Mouse (Mus musculus) thymus, postnatal 14 days (tissue): Measurements from ENCODE around the gene Ncoa6.

Source experiments
- DNase-seq: peaks from one replicate; pipeline ENCODE4 v3.0.0; 2021

Ncoa6 gene

GRCm38 (mm10) chr2:155420911-155421310, 52.8 kb downstream of the Ncoa6 start:
- DNase-seq, result no peak

GRCm38 (mm10) chr2:155404635-155405034, 69.1 kb downstream of the Ncoa6 start:
- DNase-seq, result no peak

GRCm38 (mm10) chr2:155401926-155402325, 71.8 kb downstream of the Ncoa6 start:
- no peak for DNase-seq

- DNase-seq, result no peak
These were observed 73.4 kb downstream of the Ncoa6 start for GRCm38 (mm10) chr2:155400276-155400675.

GRCm38 (mm10) chr2:155394586-155394985, 79.1 kb downstream of the Ncoa6 start:
- DNase-seq, result no peak

- no peak for DNase-seq
These were observed 85.1 kb downstream of the Ncoa6 start for GRCm38 (mm10) chr2:155388573-155388972.

- no peak for DNase-seq
These were observed 86.6 kb downstream of the Ncoa6 start for GRCm38 (mm10) chr2:155387052-155387451.

- DNase-seq, result peak; percentile 15
These were observed 87.2 kb downstream of the Ncoa6 start for GRCm38 (mm10) chr2:155386534-155386899.

GRCm38 (mm10) chr2:155385731-155386533, 87.8 kb downstream of the Ncoa6 start:
- no peak for DNase-seq

- DNase-seq, result peak; percentile 84
These were observed 88.6 kb downstream of the Ncoa6 start for GRCm38 (mm10) chr2:155385090-155385489.

GRCm38 (mm10) chr2:155382791-155383438, 90.8 kb downstream of the Ncoa6 start:
- no peak for DNase-seq

GRCm38 (mm10) chr2:155382332-155382700, 91.4 kb downstream of the Ncoa6 start:
- no peak for DNase-seq

- DNase-seq, result peak; percentile 99
These were observed 91.9 kb downstream of the Ncoa6 start for GRCm38 (mm10) chr2:155381643-155382331.

GRCm38 (mm10) chr2:155381060-155381437, 92.6 kb downstream of the Ncoa6 start:
- peak; percentile 15 for DNase-seq

GRCm38 (mm10) chr2:155380261-155381059, 93.2 kb downstream of the Ncoa6 start, which contains the start of gene Trp53inp2:
Trp53inp2 (plus strand) TSS chr2:155381059.
- no peak for DNase-seq

GRCm38 (mm10) chr2:155376191-155376590, 97.5 kb downstream of the Ncoa6 start:
- DNase-seq, result no peak

- no peak for DNase-seq
These were observed 99.2 kb downstream of the Ncoa6 start for GRCm38 (mm10) chr2:155374521-155374920.

- no peak for DNase-seq
These were observed 99.8 kb downstream of the Ncoa6 start for GRCm38 (mm10) chr2:155373886-155374285.

GRCm38 (mm10) chr2:155373302-155373701, 100.4 kb downstream of the Ncoa6 start:
- DNase-seq, result no peak

- DNase-seq, result no peak
These were observed 101.2 kb downstream of the Ncoa6 start for GRCm38 (mm10) chr2:155372451-155372850.

- no peak for DNase-seq
These were observed 104.3 kb downstream of the Ncoa6 start for GRCm38 (mm10) chr2:155369333-155369883.

- DNase-seq, result no peak
These were observed 105.9 kb downstream of the Ncoa6 start for GRCm38 (mm10) chr2:155367635-155368284.
